Mouse (Mus musculus) lung, embryonic 14.5 days (tissue): Measurements from ENCODE around the gene Capn15. TPM values are rescaled to one million over a fixed set of nuclear protein-coding genes. Genes with fewer than 3 reads are reported as not detected.

Experiments used
- ATAC-seq: fragments of 200-750 bp; cut with Nextera tagmentation; 2 replicates; pipeline ENCODE4 v1.8.0; 2017; ENCODE audit warnings: mild to moderate bottlenecking, moderate TSS enrichment, moderate library complexity; ENCODE audit not compliant: insufficient read depth
- DNase-seq: peaks from one replicate; pipeline ENCODE4 v3.0.0-alpha.2; 2015
- H3K27ac ChIP-seq: fragments of 300-500 bp; sonication (generic); 2 replicates; pipeline ENCODE4 v1.5.1; 2014; ENCODE audit warnings: low read depth, mild to moderate bottlenecking, moderate library complexity
- H3K27me3 ChIP-seq: fragments of 300-500 bp; sonication (generic); 2 replicates; pipeline ENCODE4 v1.6.1; 2014; ENCODE audit warnings: low read length, control low read depth; ENCODE audit not compliant: insufficient read depth
- H3K36me3 ChIP-seq: fragments of 300-500 bp; sonication (generic); 2 replicates; pipeline ENCODE4 v1.6.1; 2014; ENCODE audit warnings: control low read depth; ENCODE audit not compliant: insufficient read depth
- H3K4me1 ChIP-seq: fragments of 300-500 bp; sonication (generic); 2 replicates; pipeline ENCODE4 v1.6.1; 2014; ENCODE audit warnings: antibody characterized with exemption, control low read depth; ENCODE audit not compliant: insufficient read depth
- H3K4me2 ChIP-seq: fragments of 300-500 bp; sonication (generic); 2 replicates; pipeline ENCODE4 v1.6.1; 2014; ENCODE audit warnings: mild to moderate bottlenecking
- H3K4me3 ChIP-seq: fragments of 300-500 bp; sonication (generic); 2 replicates; pipeline ENCODE4 v1.5.1; 2014; ENCODE audit warnings: low read depth, low read length
- H3K9ac ChIP-seq: fragments of 300-500 bp; sonication (generic); 2 replicates; pipeline ENCODE4 v1.6.1; 2014
- H3K9me3 ChIP-seq: fragments of 300-500 bp; sonication (generic); 2 replicates; pipeline ENCODE4 v1.6.1; 2016; ENCODE audit warnings: low read depth, low read length, control low read depth
- CTCF ChIP-seq: IDR thresholded peaks from 2 replicates; pipeline ENCODE4 v1.5.1; 2016; ENCODE audit warnings: antibody characterized with exemption, low read depth
- WGBS: fragments of 180-500 bp; shearing (Covaris S2); extraction: QIAGEN DNeasy Blood & Tissue Kit; methylation state at CpG from one replicate; pipeline ENCODE4 v1.1.7; 2014; 5-methylcytosine and 5-hydroxymethylcytosine counted together
- polyA plus RNA-seq: library from polyadenylated mRNA; unstranded; fragments of >200 nt; fragmentation: Nextera tagmentation; extraction: Ambion mirVana; gene quantifications from 2 replicates; pipeline ENCODE4 v1.2.1, GENCODE M21; 2014

Capn15 gene
- polyA plus RNA-seq: 26.7 and 30.5 TPM in 2 replicates

DNA sequence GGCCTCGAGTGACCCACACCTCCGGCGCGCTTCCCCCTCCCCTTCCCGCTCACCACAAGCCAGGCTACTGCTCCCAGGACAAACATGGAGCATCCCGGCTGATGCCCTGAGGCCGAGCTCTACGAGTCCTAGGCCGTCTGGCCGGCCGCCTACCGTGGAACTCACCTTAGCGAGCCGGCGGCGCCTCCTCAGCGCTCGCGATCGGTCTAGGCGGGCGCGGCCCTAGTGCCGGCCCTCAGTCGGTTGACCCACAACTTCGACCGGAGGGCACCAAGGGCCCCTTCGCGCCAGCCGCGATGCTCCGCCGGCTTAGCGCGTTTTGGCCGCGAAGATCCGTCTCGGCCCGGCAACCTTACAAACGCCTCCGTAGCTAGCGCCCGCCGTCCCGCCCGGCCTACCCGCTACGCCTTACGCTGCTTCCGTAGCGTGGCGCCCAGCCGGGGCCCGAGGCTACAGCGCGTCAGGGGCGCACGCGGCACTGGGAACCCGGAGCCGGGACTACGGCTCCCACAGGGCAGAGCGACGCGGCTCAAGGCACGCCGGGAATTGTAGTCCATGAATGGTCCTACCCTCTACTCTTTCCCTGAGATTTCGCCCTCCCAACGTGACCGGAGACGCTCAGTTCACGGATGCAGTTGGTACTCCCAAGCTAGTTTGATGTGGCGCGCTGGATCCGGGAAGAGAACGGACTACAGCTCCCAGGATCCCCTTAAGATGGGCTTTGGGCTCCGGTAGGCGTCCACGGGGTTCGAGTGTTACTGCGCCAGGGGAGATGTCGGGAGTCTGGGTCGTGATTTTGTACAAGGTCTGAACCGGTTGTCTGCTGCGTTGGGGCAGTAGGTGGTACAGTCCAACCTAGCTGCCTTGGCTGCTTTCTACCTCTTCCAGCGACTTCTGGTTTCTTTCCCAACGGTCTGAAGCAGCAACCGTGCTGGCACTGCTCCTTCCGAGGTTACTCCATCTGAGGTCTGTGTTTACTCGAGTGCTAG is at the start of gene Capn15:
Gene Capn15, minus strand, starts transcription at position 491 of the 989 bp plus-strand sequence.
- peak within 1 kb of the TSS; percentile 88 for H3K4me2 ChIP-seq
- DNase-seq (peak; percentile 99), ATAC-seq (peak; percentile 100)
- H3K36me3 ChIP-seq: peaks cover 18% of the 10 kb centered on the region
- peak within 1 kb of the TSS; percentile 95 for H3K4me3 ChIP-seq
- under 1% methylated on average over 91 of the region's 91 CpGs for WGBS
- peak within 1 kb of the TSS; percentile 88 for H3K9ac ChIP-seq
- TF ChIP-seq CTCF: no peak
- no peaks in the 10 kb centered on the region for H3K9me3 ChIP-seq
- H3K27me3 ChIP-seq: no peaks in the 10 kb centered on the region
- H3K27ac ChIP-seq: peak within 1 kb of the TSS; percentile 62
- 0 out of 2 replicates have a peak, but pooled peaks cover 6% of the 10 kb centered on the region for H3K4me1 ChIP-seq

- Histone ChIP-seq H3K27me3 (no peaks in the 10 kb centered on the region), H3K4me1 (no peaks in the 10 kb centered on the region), H3K27ac (no peak overlapping the region), H3K9me3 (no peaks in the 10 kb centered on the region), H3K4me2 (no peak overlapping the region), H3K4me3 (no peak overlapping the region), H3K36me3 (0 out of 2 replicates have a peak, but pooled peaks cover 13% of the 10 kb centered on the region), H3K9ac (no peak overlapping the region)
- WGBS: 72% methylated on average over 6 of the region's 6 CpGs
- DNase-seq (no peak), ATAC-seq (no peak)
- no peak for TF ChIP-seq CTCF
Observed at GRCm38 (mm10) chr17:26032037-26032436, 46.4 kb upstream of the Capn15 start.

GRCm38 (mm10) chr17:26031583-26031982 is 46.0 kb upstream of the Capn15 start:
- WGBS: 89% methylated on average over 5 of the region's 5 CpGs
- Histone ChIP-seq H3K4me2 (no peak overlapping the region), H3K27ac (no peak overlapping the region), H3K9me3 (no peaks in the 10 kb centered on the region), H3K36me3 (0 out of 2 replicates have a peak, but pooled peaks cover 13% of the 10 kb centered on the region), H3K4me1 (no peaks in the 10 kb centered on the region), H3K4me3 (no peak overlapping the region), H3K9ac (no peak overlapping the region), H3K27me3 (no peaks in the 10 kb centered on the region)
- ATAC-seq (no peak), DNase-seq (no peak)
- no peak for TF ChIP-seq CTCF

- no peak overlapping the region for H3K4me3 ChIP-seq
- H3K27ac ChIP-seq: no peak overlapping the region
- 93% methylated on average over 4 of the region's 4 CpGs for WGBS
- no peaks in the 10 kb centered on the region for H3K4me1 ChIP-seq
- no peak for TF ChIP-seq CTCF
- H3K9ac ChIP-seq: no peak overlapping the region
- DNase-seq: no peak
- H3K27me3 ChIP-seq: no peaks in the 10 kb centered on the region
- H3K9me3 ChIP-seq: no peaks in the 10 kb centered on the region
- peaks cover 15% of the 10 kb centered on the region; the same call in 1 of the 2 replicates for H3K36me3 ChIP-seq
- no peak overlapping the region for H3K4me2 ChIP-seq
- ATAC-seq: no peak
Observed at GRCm38 (mm10) chr17:26028261-26028660, 42.7 kb upstream of the Capn15 start.

DNA sequence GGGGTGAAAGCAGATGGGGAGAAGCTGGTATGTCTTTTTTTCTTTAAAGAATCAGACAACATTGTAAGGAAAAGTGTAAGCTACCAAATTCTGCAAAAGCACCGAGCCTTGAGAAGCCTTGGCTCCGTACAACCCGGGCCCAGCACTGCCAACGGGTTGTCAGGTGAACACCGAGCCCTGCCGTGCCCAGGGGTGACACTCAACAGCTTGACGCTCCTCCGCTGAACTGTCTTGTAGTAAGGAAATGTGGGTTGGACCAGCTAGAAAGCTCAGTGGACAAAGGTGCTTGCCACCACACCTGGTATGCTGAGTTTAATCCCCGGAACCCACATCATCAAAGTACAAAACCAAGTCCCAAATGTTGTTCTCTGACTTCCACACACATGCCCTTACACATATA is 39.1 kb upstream of the Capn15 start:
- H3K4me3 ChIP-seq: no peak overlapping the region
- H3K27ac ChIP-seq: no peak overlapping the region
- H3K9ac ChIP-seq: no peak overlapping the region
- DNase-seq (no peak), ATAC-seq (no peak)
- H3K36me3 ChIP-seq: peaks cover 11% of the 10 kb centered on the region; the same call in 1 of the 2 replicates
- no peaks in the 10 kb centered on the region for H3K27me3 ChIP-seq
- 91% methylated on average over 9 of the region's 9 CpGs for WGBS
- TF ChIP-seq CTCF: no peak
- no peaks in the 10 kb centered on the region for H3K9me3 ChIP-seq
- H3K4me2 ChIP-seq: no peak overlapping the region
- no peaks in the 10 kb centered on the region for H3K4me1 ChIP-seq

DNA sequence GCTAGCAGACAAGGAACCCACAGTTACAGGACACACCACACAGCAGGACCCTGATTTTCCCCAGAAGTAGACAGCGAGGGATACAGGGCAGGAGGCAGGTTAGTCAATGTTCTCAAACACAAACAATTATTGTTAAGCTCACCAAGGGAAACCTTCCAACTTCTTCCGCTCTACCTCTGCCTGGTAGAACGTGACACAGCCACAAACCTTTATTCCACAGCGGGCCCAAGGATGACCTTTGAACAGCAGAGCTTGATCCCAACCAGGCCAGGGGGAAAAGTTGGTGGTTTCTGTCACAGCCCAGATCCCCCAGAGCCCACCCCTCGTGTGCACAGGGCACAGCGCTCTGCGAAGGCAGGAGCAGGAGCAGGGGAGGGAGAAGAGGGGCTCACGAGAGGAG is 38.4 kb upstream of the Capn15 start:
- peaks cover 11% of the 10 kb centered on the region; the same call in 1 of the 2 replicates for H3K36me3 ChIP-seq
- no peak overlapping the region for H3K4me2 ChIP-seq
- WGBS: 89% methylated on average over 8 of the region's 8 CpGs

DNA sequence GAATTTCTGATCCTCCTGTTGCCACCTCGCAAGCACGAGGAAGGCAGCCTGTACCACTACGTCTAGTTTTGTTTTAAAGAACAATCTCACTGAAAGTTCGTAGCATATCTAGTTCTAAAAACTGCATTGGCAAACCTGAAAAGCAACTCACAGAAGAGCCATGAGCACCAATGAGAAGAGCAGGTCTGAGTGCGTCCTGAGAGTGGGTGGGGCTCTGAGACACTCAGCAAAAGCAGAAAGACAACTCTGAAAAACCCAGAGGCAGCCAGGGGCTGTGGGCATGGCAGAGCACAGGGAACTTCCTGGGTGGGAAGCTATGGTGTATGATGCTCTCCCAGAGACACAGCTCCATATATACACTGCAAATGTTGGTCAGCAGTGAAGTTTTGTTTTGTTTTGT is 37.6 kb upstream of the Capn15 start:
- Histone ChIP-seq H3K4me2 (no peak overlapping the region), H3K27me3 (no peaks in the 10 kb centered on the region), H3K27ac (no peak overlapping the region), H3K36me3 (peaks cover 11% of the 10 kb centered on the region; the same call in 1 of the 2 replicates), H3K9me3 (no peaks in the 10 kb centered on the region), H3K9ac (no peak overlapping the region), H3K4me1 (no peaks in the 10 kb centered on the region), H3K4me3 (no peak overlapping the region)
- TF ChIP-seq CTCF: no peak
- 84% methylated on average over 5 of the region's 5 CpGs for WGBS
- no peak for DNase-seq
- no peak for ATAC-seq

More for the DNA sequence above, 38.4 kb upstream of the Capn15 start:
- H3K27me3 ChIP-seq: no peaks in the 10 kb centered on the region
- DNase-seq: no peak
- H3K4me1 ChIP-seq: no peaks in the 10 kb centered on the region
- no peak for ATAC-seq
- no peaks in the 10 kb centered on the region for H3K9me3 ChIP-seq
- H3K9ac ChIP-seq: no peak overlapping the region
- H3K4me3 ChIP-seq: no peak overlapping the region
- TF ChIP-seq CTCF: no peak
- no peak overlapping the region for H3K27ac ChIP-seq
